Mouse (Mus musculus) kidney, postnatal 25 days (tissue): ENCODE data around the gene Ppa1.
A peak's percentile ranks its signal among the peaks of the same experiment; 100 is the strongest.
"Not testable (repeated sequence)": the region's sequence is repeated elsewhere in the genome, so short reads cannot be mapped to it uniquely, and the experiment has no call there.

Experiments
- DNase-seq, 2 experiments: peaks; one replicate each; pipeline ENCODE4 v3.0.0; 2021; ENCODE audit warnings: mixed read lengths in 2 of 2

The Ppa1 gene

GRCm38 (mm10) chr10:61647790-61648736 lies at the start of gene Ppa1:
Ppa1 (plus strand) TSS chr10:61648552.
- DNase-seq = peak; percentile 89 to 95

DNA sequence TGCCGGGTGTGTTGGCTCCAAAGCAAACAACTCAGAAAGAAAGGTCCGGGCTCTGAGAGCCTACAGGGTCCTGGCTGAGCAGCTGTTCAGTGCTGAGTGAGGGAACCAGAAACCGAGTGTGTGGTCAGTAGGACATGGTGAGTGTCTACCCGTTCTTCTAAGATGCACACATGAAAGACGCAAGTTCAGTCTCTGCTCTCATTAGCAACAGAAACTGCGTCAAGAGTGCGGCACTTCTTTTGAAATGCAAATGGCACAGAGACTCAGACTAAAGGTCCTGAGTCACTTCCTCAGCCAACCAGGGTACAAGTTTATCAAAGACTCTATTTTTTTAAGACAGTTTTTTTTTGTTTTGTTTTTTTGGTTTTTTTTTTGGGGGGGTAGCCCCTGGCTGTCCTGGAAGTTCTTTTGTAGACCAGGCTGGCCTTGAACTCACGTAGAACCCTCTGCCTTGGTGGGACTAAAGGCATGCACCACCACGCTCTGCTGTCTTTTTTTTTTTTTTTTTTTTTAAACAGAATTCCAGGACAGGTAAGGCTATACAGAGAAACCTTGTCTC lies 48.7 kb upstream of the Ppa1 start:
- DNase-seq = no peak

- peak; percentile 65 to 76 for DNase-seq
These were observed 45.9 kb upstream of the Ppa1 start for GRCm38 (mm10) chr10:61602283-61603033.

DNA sequence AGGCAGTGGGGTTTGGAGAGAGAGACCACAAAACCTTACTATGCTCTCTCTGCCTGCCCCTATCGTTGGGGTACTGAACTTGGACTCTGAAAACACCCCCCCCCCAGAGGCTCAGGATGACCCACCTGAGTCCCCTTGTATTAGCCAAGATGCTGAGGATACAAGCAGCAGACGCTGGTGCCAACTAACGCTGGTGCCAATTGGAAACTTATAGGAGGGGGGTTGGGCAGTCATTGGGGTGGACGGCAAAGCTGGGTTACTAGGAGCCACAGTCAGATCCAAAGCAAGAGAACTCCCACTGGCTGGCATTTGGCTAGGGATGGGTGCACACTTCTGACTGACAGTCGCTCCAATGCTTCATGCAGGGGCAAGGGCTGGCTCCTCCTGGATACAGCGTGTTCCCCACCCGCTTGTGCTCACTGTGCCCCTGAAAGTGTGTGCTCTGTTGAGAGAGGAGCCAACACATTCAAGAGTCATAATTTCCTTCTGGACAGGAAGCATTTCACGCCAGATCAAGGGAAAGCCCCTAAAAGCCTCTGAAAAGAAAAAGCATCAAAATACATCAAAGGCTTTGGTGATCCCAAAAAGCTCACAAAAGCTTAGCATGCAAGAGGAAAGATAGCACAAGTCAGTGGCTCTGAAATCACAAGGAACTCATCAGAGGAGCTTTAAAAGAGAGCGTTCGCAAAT lies 43.8 kb upstream of the Ppa1 start:
- DNase-seq = no peak

DNA sequence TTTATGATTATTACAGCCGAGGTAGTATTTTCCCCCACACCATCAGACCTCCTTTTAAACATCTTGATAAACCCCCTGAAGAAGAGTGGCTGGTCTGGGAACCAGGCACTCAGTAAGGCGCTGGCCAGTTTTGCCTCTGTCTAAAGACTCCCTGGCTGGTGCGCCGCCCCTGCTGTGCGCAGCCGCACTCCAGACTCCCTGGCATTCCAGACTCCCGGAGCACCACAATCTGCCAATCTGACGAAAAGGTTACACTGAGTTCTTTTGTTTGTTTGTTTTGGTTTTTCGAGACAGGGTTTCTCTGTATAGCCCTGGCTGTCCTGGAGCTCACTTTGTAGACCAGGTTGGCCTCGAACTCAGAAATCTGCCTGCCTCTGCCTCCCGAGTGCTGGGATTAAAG lies 43.0 kb upstream of the Ppa1 start:
- not testable (repeated sequence) for DNase-seq

- peak in 1 of 2 experiments; percentile 69 for DNase-seq
These were observed 42.5 kb upstream of the Ppa1 start for GRCm38 (mm10) chr10:61605851-61606250.

- no peak for DNase-seq
These were observed 40.1 kb upstream of the Ppa1 start for GRCm38 (mm10) chr10:61608233-61608632.

GRCm38 (mm10) chr10:61610650-61611235 lies 37.6 kb upstream of the Ppa1 start:
- DNase-seq = peak in 1 of 2 experiments; percentile 75

- DNase-seq = no peak
These were observed 34.0 kb upstream of the Ppa1 start for GRCm38 (mm10) chr10:61614311-61614710.

- no peak for DNase-seq
These were observed 29.8 kb upstream of the Ppa1 start for GRCm38 (mm10) chr10:61618528-61618927.

GRCm38 (mm10) chr10:61621681-61622080 lies 26.7 kb upstream of the Ppa1 start:
- DNase-seq = no peak

- DNase-seq = not testable (repeated sequence)
These were observed 24.5 kb upstream of the Ppa1 start for GRCm38 (mm10) chr10:61623874-61624273.

GRCm38 (mm10) chr10:61624771-61625170 lies 23.6 kb upstream of the Ppa1 start:
- DNase-seq = no peak

DNA sequence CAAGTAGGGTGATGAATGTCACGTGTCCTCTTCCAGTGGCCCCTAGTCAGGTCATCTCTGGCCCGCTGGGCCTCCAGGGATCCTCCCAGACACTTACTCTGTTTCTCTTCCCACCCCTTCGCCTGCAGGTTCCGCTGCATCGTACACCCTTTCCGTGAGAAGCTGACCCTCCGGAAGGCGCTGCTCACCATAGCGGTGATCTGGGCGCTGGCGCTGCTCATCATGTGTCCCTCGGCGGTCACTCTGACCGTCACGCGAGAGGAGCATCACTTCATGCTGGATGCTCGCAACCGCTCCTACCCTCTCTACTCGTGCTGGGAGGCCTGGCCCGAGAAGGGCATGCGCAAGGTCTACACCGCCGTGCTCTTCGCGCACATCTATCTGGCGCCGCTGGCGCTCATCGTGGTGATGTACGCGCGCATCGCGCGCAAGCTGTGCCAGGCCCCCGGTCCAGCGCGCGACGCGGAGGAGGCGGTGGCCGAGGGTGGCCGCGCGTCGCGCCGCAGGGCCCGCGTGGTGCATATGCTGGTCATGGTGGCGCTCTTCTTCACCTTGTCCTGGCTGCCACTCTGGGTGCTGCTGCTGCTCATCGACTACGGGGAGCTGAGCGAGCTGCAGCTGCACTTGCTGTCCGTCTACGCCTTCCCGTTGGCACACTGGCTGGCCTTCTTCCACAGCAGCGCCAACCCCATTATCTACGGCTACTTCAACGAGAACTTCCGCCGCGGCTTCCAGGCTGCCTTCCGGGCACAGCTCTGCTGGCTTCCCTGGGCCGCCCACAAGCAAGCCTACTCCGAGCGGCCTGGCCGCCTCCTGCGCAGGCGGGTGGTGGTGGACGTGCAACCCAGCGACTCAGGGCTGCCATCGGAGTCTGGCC lies 22.7 kb upstream of the Ppa1 start:
- peak in 1 of 2 experiments; percentile 44 for DNase-seq

- DNase-seq = no peak
These were observed 21.8 kb upstream of the Ppa1 start for GRCm38 (mm10) chr10:61626551-61626950.

DNA sequence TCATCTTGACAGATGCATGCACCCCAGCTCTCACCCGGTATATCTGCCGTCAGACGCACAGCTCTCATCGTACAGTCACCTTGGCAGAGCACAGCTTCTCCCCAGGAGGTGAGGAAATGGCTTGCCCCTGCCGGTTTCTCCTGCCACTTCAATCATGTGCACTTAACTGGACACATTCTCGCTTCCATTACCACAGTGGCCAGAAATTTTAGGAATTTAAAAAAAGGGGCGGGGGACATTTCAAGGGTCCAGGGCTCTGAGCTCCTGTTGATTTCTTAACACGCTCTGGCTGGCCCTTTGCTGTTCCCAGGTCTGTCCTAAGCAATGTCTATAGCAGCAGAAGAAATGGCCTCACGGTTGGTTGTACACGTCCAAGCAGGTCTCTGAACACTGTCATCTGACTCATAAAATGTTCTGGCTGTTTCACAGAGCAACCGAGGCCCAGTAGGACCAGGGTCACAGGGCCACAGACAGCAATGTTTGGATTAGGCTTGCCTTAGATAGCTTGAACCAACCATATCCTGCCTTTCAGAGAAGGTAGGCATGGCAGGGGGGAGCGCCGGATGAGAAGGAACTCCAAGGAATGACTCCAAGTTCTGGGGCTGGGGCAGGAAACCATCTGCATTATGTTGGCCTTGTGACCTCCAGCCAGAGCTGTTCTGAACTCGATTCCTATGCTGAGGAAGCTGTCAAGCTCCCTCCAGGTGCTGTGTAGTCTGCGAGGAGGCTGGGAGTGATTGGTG lies 21.0 kb upstream of the Ppa1 start:
- DNase-seq = peak; percentile 11 to 40

- peak in 1 of 2 experiments; percentile 50 for DNase-seq
These were observed 20.5 kb upstream of the Ppa1 start for GRCm38 (mm10) chr10:61627938-61628250.

DNA sequence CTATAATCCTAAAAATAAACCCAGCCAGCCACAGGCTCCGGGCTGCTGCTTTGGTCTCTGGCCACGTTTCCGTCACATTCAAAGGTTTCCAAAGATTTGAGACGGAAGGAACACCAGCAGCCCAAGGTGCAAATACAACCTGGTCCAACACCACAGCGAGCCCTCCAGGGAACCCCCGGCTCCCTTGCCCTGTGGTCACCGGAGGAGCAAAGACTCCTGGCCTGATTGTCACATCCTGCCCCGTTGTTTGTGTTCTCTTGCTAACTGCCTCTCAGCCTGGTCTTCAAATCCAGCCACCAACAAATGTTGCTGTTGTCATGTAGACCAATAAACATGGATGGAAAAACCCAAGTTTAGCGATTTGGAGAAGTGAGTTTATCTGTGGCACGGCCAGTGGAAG lies 15.9 kb upstream of the Ppa1 start:
- DNase-seq = no peak

GRCm38 (mm10) chr10:61637055-61637454 lies 11.3 kb upstream of the Ppa1 start:
- no peak for DNase-seq

GRCm38 (mm10) chr10:61640363-61640762 lies 8.0 kb upstream of the Ppa1 start:
- DNase-seq = no peak

DNA sequence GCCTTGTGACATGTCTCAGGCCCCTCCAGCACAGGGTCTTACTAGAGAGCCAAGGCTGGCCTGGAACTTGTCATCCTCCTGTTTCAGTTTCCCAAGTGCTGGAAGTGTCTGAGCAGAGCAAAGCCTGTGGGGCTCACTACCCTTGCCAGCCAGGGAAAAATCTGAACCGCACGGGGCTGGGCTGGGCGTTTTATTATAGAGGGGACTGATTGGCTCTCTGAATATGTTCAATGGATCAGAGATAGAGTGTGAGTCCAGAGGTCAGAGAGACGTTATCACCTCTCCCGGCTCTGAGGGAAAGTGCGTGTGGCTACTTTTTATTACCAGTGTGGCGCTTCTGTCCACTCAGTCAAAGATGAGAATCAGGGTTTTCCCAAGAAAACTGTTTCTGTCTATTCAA lies 1.8 kb upstream of the Ppa1 start:
- no peak for DNase-seq
